Mouse (Mus musculus) bone marrow, adult 2 months (tissue): ENCODE data around the gene Gcnt4.

Experiments
- CTCF ChIP-seq: fragments of 200-500 bp; IDR thresholded peaks from 2 replicates; pipeline ENCODE4 v1.5.1; 2011; ENCODE audit warnings: low read length, control low read depth; ENCODE audit not compliant: control insufficient read depth, insufficient read depth
- POLR2A ChIP-seq: fragments of 200-500 bp; IDR thresholded peaks from 2 replicates; pipeline ENCODE4 v1.6.1; 2011; ENCODE audit warnings: low read depth, mild to moderate bottlenecking, control low read depth, low read length, borderline replicate concordance; ENCODE audit not compliant: control insufficient read depth

GRCm38 (mm10) chr13:96925991-96926725, 1.7 kb downstream of the Gcnt4 start:
- TF ChIP-seq POLR2A (no peak), CTCF (no peak)
